Mouse (Mus musculus) granulocyte monocyte progenitor cell, adult 5-6 weeks (primary cell): Measurements from ENCODE around the gene Padi6. TPM values are rescaled to one million over a fixed set of nuclear protein-coding genes. Genes with fewer than 3 reads are reported as not detected.

Experiments used
- ATAC-seq: replicated peaks from 2 replicates; pipeline ENCODE4 v1.8.0; 2016; ENCODE audit warnings: mild to moderate bottlenecking, moderate TSS enrichment, inconsistent platforms; ENCODE audit not compliant: poor library complexity, severe bottlenecking
- total RNA-seq, 2 experiments: library from RNA; stranded (forward) in 1 of 2; stranded (reverse) in 1 of 2; fragments of 200-712, 200-1000 nt in 1 of 2; fragments of >200 nt in 1 of 2; fragmentation: Nextera tagmentation in 1 of 2; gene quantifications; 2 replicates each; pipeline ENCODE4 v1.2.3; 2014 to 2017

Padi6 gene
- total RNA-seq (2014; fragmentation: Nextera tagmentation) (not detected in 2 replicates), total RNA-seq (2017) (not detected in 2 replicates)

- ATAC-seq, result no peak
Observed at GRCm38 (mm10) chr4:140742543-140742942, at the start of gene Padi6. Padi6 (minus strand) TSS chr4:140742643.

DNA sequence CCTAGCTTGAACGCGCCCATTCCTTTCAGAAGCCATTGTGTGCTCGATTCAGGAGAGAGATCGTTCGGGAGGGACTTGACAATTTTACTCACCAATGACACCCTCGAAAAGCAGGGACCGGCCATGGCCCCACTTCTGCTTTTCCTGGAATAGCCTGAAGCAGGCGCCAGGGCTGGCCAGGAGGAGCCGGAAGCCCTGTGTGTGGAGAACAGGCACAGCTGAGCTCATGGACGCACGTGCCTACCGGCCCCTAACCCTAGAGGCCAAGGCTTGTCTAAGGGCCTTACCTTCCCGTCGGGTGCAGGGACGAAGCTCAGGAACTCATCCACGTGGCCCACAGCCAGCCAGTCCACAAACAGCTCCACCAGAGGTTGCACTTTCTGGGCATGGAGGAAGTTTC lies 48.6 kb upstream of the Padi6 start:
- ATAC-seq, result 0 out of 2 replicates have a peak, but pooled peaks have one; percentile 3

- ATAC-seq, result no peak
Observed at GRCm38 (mm10) chr4:140789983-140790382, 47.5 kb upstream of the Padi6 start.

DNA sequence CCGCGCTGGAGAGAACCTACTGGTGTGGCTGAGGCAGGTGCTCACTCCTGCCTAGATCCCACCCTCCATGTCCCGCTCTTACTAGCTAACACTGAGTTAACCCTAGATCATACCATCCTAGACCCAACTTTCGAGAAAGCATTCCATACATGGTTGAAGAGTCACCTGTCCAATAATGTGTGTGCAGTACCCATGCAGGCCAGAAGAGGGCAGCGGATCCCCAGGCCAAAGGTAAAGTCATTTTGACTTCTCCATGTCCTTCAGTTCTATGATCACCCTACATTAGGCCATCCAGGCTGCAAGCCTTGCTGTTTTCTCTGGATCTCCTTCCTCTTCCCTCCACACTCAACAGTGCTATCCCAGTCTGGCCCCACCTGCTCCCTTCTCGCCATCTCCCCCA lies 46.5 kb upstream of the Padi6 start:
- ATAC-seq, result peak; percentile 12; the same call in 1 of the 2 replicates

DNA sequence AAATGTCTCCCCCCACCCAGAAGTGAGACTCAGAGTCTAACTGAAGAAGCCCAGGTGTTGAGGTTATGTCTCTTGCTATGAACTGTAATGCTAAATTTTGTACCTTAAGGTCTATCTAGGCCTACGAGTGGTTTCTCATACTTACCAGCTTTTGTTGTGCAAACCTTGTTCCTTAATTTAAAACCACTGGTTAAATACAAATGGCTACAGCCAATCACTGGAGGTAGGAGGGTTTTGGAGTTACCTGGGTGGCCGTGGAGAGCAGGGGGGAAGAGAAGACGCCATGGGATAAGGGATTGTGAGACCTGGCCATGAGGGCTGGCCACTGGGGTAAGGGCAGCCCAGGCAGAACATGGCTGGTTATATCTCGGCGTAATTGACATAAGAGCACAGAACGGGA lies 45.8 kb upstream of the Padi6 start:
- peak; percentile 22 for ATAC-seq

DNA sequence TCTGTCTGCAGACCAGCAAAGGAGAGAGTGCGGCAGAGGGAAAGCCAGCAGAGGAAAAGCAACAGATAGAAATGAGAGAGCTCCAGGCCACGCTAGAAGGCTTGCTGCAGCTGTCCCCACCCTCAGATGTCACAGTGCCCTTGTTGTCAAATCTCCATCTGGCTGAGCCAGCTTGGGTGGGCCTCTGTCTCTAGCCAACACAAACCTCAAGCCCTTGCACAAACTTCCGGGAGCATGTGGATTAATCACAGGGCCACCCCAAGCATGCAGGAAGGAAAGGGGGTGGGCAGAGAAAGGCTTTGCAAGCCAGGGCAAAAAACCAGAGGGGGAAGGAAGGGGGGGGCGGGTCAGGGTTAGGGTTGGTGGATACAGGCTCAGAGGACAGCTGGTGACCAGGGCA lies 45.0 kb upstream of the Padi6 start:
- peak; percentile 80 for ATAC-seq

GRCm38 (mm10) chr4:140785217-140785616 lies 42.8 kb upstream of the Padi6 start:
- ATAC-seq, result no peak

- no peak for ATAC-seq
Observed at GRCm38 (mm10) chr4:140784292-140784945, 42.0 kb upstream of the Padi6 start.

- ATAC-seq, result no peak
Observed at GRCm38 (mm10) chr4:140782821-140783220, 40.4 kb upstream of the Padi6 start.

GRCm38 (mm10) chr4:140780507-140780906 lies 38.1 kb upstream of the Padi6 start:
- no peak for ATAC-seq

DNA sequence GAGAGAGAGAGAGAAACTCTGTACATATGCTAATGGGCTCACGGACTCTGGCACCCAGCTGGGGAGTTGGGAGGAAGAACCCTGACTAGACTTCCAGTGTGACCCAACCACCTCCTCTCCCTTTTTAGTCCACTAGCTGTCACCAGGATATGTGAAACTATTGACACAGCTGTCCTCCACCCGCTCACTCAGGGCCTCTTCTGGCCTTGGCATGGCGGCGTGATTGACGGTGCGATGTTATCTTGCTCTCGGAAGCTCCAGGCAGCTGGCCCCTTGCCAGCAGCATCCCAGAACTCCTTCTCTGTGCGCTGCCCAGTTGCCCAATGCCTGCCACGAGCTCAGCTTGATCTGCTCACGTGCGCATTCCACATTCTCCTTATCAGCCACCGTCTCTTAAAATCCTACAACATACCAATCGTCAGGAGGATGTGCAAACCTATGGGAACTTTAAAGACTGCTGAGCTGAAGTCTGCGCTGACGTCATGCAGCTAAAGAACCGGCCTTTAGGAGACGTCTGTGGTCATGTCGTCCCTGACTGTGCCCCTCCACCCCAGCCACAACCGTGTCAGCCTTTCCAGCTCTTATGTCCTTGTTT lies 37.5 kb upstream of the Padi6 start:
- peak; percentile 51 for ATAC-seq

GRCm38 (mm10) chr4:140776623-140777022 lies 34.2 kb upstream of the Padi6 start:
- no peak for ATAC-seq

DNA sequence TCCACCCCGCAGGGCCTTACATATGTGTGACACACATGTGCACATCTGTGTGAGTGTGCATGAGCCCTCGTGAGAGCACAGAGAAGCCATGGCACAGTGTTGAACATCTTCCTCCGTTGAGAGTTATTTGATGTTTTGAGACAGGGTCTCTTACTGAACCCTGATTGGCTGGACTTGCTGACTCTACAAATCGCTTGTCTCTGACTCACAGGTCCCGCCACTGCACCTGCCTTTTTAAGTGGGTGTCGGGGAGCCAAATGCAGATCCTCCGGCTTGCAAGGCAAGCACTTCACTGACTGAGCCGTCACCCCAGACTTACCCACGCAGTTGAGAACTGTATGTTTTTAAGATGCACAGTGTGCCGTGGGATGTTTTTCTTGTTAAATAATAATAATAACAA lies 33.4 kb upstream of the Padi6 start:
- no peak for ATAC-seq

GRCm38 (mm10) chr4:140774893-140775292 lies 32.5 kb upstream of the Padi6 start:
- no peak for ATAC-seq

- ATAC-seq, result peak; percentile 40
Observed at GRCm38 (mm10) chr4:140774025-140774800, 31.8 kb upstream of the Padi6 start, which contains the start of gene Padi4. Padi4 (minus strand) TSS chr4:140774236.

DNA sequence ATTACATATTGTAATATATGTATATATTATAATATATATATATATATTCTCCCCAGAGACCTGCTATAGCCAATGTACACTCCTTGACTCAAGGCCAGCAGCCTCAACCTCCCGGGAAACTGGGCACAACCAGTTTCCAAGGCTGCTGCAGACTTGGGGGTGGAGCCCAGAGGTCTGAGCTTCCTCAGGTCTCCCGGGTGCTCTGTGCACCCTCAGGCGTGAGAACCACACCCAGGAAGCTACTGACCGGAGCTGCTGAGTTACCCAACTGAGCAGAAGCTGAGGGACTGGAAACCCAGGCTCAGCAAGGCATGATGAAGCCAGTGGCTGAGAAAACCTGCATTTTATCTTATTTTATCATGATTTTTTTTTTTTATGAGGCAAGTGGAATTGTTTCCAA lies 28.6 kb upstream of the Padi6 start:
- ATAC-seq, result peak; percentile 81

DNA sequence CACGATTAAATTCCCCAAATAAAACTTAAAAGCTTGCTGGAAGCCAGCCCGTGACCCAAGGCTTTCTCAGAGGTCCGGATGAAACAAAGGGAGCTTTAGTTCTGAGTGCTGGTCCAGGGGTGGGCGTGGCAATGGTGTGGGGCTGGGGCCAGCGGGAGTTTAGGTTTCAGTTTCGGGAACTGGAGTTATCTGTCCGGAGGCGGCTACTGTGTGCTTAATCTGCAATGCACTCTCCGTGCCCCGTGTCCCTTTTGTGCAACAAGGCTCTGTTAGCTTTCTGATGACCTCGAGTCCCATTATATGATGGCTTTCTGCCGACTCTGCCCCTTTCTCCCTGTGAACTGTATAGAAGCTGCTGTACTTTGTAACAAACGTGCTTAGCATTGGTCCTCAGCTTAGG lies 28.0 kb upstream of the Padi6 start:
- ATAC-seq, result peak; percentile 59

- ATAC-seq, result no peak
Observed at GRCm38 (mm10) chr4:140768973-140769372, 26.5 kb upstream of the Padi6 start.

- no peak for ATAC-seq
Observed at GRCm38 (mm10) chr4:140765936-140766335, 23.5 kb upstream of the Padi6 start.

GRCm38 (mm10) chr4:140763158-140763557 lies 20.7 kb upstream of the Padi6 start:
- ATAC-seq, result peak; percentile 73

DNA sequence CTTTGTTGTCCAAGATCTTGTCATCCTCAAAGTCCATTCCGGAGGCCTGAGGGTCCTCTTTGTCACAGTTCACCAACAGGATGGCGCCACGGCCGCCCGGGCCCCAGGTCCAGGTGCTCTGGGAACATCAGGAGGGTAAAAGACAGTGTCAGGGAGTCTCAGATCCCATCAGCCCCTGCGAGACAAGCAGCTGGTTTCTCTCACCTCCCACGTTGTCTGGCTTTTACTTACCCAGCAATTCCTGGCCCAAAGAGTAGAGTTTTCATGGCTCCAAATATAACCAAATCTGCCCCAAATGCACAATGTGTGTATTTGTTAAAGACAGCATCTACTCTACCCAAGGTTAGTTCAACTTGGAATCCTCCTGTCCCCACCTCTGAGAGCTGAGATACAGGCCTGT lies 19.2 kb upstream of the Padi6 start:
- no peak for ATAC-seq
